Mouse (Mus musculus): ENCODE measurements around the gene Sin3b. TPM values are rescaled to one million over a fixed set of nuclear protein-coding genes. Genes with fewer than 3 reads are reported as not detected.
"Not testable (repeated sequence)": the region's sequence is repeated elsewhere in the genome, so short reads cannot be mapped to it uniquely, and the experiment has no call there.

Gene Sin3b
- 100 to 1,000 TPM; 140 to 148 TPM for total RNA-seq (2021)

DNA sequence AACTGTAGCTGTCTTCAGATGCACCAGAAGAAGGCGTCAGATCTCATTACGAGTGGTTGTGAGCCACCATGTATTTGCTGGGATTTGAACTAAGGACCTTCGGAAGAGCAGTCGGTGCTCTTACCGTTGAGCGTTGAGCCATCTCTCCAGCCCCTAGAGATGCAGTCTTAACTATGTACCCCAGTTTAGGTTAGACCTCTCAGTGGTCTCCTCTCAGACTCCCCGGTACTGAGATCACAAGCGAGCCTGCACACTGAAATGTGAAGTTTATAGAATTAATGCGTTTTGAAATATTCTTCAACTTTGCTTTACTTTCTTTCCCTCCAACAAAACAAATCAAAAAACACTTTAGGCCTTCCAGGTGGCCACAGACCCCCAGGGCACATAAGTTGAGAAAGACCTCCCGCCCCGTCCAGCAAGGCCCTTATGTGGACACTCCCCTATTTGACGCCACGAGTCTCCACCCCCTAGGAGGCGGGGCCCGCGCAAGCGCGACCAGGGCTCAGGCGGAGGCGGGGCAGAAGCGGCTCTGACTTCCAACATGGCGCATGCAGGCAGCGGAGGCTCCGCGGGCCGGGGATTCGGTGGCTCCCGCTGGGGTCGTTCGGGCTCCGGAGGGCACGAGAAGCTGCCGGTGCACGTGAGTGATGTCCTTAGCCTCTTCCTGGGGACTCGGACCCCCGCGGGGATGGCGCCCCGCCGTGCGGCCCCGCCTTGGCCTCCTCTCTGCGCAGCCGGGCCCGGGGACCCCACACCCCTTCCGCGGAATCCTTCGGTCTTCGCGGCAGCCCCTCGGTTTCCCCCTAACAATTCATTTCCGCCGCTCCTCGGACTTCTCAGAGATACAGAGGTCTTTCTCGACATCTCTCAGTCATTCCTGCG lies at the start of gene Sin3b:
Sin3b (plus strand) TSS at position 517 of the 882 bp plus-strand sequence.
- intact Hi-C loops (cut with DNase I): no loop called here
- DNase-seq (ENCODE audit: low spot score in 2 of 2): peak; percentile 90 to 91

DNA sequence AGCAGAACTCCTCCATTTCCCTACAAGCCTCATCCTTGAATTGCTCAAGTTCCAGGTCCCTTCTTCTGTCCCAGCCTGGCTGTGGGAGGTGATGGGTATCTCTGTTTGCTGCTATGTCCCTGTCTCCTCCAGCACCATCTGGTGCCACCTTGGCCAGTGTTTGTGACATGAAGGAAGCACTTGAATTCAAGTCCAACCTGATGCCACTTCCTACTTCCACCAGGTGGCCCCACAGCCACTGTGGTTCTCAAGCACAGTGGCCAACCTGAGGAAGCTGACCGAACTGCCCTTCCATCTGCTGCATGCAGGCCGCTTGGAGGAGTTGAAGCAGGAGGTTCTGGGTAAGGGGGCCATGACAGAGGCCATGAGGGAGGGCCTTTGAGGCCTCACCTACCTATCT lies 48.9 kb upstream of the Sin3b start:
- intact Hi-C loops (cut with DNase I): no loop called here
- peak in 1 of 2 experiments; percentile 19 for DNase-seq (ENCODE audit: low spot score in 2 of 2)

DNA sequence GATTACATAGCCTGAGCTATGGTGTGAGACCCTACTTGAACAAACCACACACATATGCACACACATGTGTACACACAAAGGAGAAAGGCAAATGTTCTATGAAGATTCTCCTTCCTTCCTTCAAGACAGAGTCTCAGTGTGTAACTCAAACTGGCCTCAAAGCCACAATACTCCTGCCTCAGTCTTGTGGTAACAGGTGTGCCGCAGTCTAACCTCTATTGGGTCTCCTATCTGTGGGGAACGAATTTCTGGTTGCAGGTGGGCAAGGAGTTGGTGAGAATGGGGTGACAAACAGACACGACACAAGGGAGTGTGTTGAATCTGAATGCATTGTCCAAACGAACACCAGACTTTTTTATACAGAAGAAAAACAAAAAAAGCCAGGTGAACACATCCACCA lies 46.6 kb upstream of the Sin3b start:
- intact Hi-C loops (cut with DNase I): no loop called here
- DNase-seq (ENCODE audit: low spot score in 2 of 2): no peak

DNA sequence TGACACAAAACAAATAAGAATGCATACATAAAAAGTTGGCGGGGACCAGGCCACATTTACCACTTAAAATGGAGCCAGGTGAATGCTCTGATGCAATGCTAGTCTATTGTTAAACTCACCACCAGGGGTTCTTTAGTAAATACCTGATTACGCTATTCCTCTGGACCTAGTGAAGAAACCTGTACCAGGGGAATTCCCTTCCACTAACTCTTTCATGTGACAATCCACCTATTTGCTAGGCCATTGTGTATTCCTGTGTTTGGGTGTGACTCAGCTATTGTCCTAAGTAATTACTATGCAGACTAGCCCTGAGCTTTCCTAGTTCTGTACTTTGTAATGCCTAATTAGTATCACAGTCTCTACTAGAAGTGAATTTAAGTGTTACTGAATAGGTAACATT lies 46.2 kb upstream of the Sin3b start:
- intact Hi-C loops (cut with DNase I); DNase-seq (ENCODE audit: low spot score in 2 of 2): not testable (repeated sequence)

DNA sequence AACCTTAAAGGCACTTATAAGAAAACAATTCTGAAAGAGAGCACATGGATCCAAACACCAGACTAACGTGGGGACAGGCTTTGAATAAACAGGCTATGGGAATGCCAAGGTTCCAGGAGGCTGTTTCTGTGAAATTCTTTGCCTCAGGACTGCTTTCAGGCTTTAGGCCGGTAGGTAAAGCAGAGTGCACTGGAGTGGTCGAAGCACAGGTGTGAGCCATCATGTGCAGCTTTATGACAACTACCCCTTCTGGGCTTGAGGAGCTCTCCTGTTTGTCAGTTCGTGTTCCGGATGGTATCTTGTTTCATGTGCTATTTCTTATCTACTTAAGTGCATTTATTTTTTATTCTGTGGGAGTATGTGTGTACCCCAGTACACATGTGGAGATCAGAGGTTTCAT lies 45.8 kb upstream of the Sin3b start:
- intact Hi-C loops (cut with DNase I): no loop called here
- DNase-seq (ENCODE audit: low spot score in 2 of 2): no peak

DNA sequence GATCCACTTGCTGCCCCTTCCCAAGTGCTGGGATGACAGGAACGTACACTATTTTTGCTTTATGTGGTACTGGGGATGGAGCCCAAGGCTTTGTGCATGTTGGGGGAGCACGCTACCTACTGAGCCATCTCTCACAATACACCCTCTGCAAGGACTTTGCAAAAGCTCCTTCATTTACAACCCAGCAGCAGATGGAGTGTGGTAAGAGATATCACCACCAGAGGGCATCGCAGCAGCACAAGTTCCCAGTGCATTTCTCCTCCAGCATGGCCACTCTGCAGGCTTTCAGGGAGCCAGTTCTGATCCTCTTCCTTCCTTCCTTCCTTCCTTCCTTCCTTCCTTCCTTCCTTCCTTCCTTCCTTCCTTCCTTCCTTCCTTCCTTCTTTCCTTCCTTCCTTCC lies 43.0 kb upstream of the Sin3b start:
- peak; percentile 65 to 72 for DNase-seq (ENCODE audit: low spot score in 2 of 2)
- intact Hi-C loops (cut with DNase I): loop anchor here (2.0 kb wide), 1 partner anchor 67 kb away; no protein-coding TSS in a partner anchor

DNA sequence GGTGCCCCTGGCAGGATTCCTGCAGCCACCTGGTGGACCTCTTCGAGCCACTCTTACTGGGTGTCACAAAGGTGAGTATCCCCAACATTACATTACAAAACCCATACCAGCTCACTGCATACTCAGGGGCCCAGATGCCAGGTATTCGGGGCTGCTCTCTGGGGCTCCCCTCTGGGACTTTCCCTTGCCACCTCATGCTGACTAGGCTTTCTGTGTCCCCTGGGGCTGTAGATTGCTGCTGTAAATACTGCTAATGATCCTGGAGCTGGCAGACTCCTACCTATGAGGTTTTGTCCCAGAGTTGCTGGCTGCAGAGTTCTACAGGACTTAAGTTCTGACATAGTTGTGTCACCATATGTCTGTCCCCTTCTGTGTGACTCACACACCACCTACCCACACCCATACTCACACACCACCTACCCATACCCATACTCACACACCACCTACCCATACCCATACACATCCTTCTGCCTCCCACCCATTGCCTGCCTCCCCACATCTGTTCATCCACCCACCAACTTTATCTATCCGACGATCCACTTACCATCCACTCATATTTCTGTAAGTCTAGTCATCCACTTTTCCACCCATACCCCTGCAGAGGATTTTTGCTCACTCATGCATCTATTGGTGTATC lies 40.9 kb upstream of the Sin3b start:
- intact Hi-C loops (cut with DNase I): no loop called here
- DNase-seq (ENCODE audit: low spot score in 2 of 2): peak; percentile 31 to 32

DNA sequence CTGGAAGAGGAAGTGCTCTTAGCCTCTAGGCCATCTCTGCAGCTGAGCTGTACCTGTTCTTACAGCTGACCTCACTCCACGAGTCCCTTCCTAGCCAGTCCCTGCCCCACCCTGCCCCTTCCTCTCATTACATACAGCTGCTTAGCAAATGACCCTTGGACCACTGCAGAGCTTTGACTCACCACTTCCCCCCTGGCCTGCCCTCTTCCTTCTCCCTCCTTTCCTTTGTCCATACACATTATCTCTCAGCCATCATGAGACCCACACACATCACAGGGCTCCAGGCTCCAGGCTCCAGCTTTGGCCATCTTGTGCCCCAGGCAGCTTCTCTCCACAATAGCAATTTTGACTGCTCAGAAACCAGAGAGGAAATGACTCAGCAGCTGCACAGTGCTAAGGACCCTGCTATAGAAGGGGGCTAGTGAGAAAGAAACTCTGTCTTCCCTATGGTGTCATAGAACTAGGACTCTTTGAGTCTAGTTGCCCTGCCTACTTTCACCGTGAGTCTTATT lies 40.0 kb upstream of the Sin3b start:
- intact Hi-C loops (cut with DNase I): no loop called here
- DNase-seq (ENCODE audit: low spot score in 2 of 2): no peak

DNA sequence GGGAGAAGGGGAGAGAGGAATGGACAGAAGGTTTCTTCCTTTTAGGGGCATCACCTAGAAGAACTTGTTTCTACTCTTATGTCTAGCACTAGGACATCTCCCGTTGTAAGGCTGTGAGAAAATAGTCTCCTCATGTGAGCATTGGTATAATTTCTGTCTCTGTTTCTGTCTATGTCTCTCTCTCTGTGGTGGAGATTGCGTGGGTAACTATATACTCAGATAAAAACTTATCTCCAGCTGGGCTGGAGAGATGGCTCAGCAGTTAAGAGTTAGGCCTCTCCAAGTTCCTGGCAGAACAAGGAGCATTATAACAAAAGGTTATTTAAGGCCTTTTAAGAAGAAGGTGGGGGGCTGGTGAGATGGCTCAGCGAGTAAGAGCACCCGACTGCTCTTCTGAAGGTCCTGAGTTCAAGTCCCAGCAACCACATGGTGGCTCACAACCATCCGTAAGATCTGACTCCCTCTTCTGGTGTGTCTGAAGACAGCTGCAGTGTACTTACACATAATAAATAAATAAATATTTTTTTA lies 39.4 kb upstream of the Sin3b start:
- intact Hi-C loops (cut with DNase I); DNase-seq (ENCODE audit: low spot score in 2 of 2): not testable (repeated sequence)

DNA sequence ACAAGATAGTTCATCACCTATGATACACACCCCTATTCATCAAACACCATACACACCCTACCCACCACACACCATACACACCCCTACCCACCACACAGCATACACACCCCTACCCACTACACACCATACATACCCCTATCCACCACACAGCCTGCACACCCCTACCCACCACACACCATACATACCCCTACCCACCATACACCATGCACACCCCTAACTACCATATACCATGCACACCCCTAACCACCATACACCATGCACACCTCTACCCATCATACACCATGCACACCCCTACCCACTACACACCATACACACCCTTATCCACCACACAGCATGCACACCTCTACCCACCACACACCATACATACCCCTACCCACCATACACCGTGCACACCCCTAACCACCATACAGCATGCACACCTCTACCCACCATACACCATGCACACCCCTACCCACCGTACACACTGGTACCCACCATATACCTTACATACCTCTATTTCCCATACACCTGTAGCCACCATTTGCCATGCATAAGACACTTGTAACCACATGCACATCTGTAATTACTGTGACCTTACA lies 24.6 kb upstream of the Sin3b start:
- intact Hi-C loops (cut with DNase I): no loop called here
- DNase-seq (ENCODE audit: low spot score in 2 of 2): no peak

DNA sequence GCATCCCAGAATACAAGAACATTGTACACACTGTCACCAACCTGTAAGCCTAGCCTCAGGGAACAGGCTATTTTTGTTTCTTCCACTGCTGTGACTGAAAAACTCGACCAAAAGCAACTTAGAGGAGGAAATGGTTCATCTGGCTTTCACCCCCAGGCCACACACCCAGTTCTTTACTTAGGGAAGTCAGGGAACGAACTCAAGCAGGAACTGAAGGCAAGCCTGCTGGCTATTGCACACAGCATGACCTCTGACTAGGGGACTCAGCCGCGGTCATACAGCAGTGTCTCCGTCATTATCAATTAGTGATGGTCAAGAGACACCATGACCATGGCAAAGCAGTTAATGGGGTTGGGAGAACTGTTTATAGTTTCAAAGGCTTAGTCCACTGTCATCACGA lies 10.5 kb upstream of the Sin3b start:
- intact Hi-C loops (cut with DNase I): no loop called here
- no peak for DNase-seq (ENCODE audit: low spot score in 2 of 2)

DNA sequence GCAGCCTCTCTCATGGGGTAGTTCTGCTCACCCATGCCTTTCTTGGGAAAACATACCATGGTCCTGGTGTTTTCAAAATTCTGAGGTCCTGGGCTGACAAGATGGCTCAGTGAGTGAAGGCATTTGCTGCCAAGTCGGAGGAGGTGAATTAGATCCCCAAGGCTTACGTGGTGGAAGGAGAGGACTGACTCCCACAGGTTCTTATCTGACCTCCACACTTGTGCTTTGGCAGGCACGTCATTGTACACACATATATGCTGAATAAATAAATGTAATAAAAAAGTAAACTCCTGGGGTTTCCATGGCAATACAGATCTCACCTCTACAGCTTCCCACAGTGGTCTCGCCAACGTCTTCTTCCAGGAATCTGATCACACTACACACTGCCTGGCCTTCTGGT lies 6.5 kb upstream of the Sin3b start:
- intact Hi-C loops (cut with DNase I): no loop called here
- DNase-seq (ENCODE audit: low spot score in 2 of 2): no peak

DNA sequence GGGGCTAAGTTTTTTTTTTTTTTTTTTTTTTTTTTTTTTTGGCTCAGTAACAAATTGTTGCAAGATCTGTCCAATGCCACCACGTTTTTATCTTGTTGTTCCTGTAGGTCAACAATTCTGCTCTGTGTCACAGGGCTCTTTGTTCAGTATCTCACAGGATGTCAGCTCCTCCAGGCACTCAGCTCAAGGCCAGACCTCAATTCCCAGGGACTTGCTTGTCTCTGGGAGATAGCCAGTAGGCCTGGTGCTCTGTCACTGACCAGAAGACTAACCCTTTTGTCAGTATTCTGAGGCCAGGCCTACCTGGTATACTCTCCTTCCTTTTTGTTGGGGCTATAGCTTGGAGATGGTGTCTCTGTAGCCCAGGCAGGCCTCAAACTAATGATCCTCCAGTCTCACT lies 2.5 kb upstream of the Sin3b start:
- no peak for DNase-seq (ENCODE audit: low spot score in 2 of 2)
- intact Hi-C loops (cut with DNase I): no loop called here

DNA sequence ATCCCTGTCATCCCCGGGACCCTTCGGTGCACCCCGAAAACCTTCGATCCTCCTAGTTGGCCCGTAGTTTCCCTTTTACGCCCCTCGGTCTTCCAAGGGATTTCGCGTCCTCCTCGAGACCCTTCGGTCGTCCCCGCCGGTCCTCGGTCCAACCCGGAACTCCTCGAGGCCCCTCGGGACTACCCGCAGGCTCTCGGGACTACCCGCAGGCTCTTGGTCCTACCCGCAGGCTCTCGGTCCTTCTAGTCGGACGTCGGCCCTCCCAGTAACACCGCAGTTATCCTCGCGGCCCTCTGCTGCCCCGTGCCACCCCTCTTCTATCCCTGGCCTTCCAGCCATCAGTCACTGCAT lies 541 bp downstream of the Sin3b start:
- intact Hi-C loops (cut with DNase I): no loop called here
- no peak for DNase-seq (ENCODE audit: low spot score in 2 of 2)

DNA sequence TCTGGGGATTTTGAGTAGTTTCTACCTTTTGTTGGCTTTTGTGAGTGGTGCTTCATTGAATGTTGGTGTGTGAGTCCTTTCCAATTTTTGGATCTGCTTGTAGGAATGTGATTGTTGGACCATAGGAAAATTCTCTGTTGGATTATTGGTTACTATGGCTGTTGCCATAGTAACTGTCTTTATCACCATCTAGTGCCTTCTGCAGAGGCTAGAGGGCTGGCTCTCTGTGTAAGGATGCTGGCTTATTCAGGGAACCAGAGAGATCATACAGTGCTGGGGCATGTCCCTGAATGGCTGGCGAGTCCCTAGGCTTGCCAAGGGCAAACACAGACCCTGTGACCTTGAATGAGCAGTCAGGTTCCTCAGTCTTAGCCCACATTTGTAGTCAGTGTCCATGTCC lies 5.6 kb downstream of the Sin3b start:
- intact Hi-C loops (cut with DNase I): no loop called here
- no peak for DNase-seq (ENCODE audit: low spot score in 2 of 2)

DNA sequence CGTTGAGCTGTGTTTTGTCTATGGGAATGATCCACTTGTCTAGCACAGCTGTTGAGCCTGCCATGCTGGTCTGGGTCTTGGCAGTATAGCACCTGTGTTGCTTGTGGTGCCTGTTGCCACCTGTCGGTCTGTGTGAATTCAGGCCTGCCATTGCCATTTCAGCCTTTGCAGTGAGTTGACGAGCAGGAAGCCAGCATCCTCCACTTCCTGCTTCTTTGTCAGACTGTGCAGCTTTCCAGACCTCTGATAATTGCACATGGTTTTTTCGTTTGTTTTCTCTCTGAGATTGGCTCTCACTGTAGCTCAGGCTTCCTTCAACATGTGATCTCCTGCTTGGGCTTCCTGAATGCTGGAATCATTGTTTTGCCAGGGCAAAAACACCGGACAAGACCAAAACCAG lies 11.9 kb downstream of the Sin3b start:
- DNase-seq (ENCODE audit: low spot score in 2 of 2): no peak
- intact Hi-C loops (cut with DNase I): no loop called here

DNA sequence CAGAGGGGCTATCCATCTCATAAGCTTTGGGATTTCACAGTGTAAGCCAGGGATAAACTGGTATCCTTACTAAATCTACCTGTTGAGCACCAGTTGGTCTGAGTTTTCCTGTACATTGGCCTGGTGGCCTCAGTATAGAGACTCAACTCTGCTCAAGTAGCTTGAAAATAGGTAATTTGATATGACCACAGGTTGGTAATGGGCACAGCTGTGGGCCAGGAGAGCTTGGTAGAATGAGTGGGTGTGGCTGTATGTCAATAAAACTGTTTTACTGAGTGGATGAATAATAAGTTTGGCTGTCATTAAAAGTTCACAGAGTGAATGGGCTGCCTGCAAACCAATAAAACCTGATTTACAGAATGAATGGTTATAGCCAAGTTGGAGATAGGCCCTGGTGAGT lies 13.8 kb downstream of the Sin3b start:
- no peak for DNase-seq (ENCODE audit: low spot score in 2 of 2)
- intact Hi-C loops (cut with DNase I): no loop called here

DNA sequence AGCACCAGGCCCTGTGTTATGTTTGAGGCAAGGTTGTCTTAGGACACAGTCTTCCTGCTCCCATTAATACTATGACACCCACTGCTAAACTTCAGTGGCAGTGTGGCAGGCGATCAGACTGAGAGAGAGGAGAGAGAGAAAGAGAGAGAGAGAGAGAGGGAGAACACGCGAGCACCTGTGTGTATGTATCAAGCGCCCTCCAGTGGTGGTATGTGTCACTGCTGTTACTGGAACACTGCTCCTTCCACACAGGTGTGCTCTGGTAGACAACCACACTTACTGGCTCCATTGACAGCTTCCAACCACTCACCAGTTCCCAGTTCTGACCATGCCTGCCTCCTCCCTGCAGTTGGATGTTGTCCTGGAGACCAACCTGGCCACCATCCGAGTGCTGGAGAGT lies 23.0 kb downstream of the Sin3b start:
- peak; percentile 45 to 50 for DNase-seq (ENCODE audit: low spot score in 2 of 2)
- intact Hi-C loops (cut with DNase I): loop anchor here (2.0 kb wide), 1 partner anchor 65 kb away; no protein-coding TSS in a partner anchor

DNA sequence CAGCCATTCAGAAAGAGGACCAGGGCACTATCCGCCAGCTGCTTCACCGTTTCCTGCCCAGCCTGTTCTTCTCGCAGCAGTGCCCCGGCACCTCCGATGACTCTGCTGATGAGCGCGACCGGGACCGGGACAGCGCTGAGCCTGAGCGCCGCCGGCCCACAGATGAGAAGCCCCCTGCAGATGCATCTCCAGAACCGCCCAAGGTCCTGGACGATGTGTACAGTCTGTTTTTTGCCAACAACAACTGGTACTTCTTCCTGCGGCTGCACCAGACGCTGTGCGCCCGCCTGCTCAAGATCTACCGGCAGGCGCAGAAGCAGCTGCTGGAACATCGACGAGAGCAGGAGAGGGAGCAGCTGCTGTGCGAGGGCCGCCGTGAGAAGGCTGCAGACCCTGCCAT lies 26.8 kb downstream of the Sin3b start:
- intact Hi-C loops (cut with DNase I): no loop called here
- peak in 1 of 2 experiments; percentile 3 for DNase-seq (ENCODE audit: low spot score in 2 of 2)

DNA sequence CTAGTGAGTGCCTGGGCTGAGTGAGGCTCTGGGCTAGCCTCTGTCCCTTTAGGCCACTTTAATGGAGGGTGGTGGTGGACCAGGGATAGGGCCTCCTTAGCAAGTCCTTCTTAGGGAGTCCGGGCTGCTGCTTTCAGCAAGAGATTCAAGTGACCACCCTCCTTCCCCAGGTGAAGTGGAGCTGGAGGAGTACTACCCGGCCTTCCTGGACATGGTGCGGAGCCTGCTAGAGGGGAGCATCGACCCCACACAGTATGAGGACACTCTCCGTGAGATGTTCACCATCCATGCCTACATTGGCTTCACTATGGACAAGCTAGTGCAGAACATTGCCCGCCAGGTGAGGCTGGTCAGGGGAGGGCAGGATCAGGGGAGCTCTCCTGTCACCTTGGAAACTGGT lies 27.2 kb downstream of the Sin3b start:
- peak in 1 of 2 experiments; percentile 4 for DNase-seq (ENCODE audit: low spot score in 2 of 2)
- intact Hi-C loops (cut with DNase I): no loop called here
